Mouse (Mus musculus) urinary bladder, adult 2 months (tissue): ENCODE data around the gene Lgi2. TPM values are rescaled to one million over a fixed set of nuclear protein-coding genes. Genes with fewer than 3 reads are reported as not detected.

Experiments
- DNase-seq: peaks from one replicate; pipeline ENCODE4 v3.0.0; 2022; ENCODE audit warnings: low spot score
- polyA plus RNA-seq: library from polyadenylated mRNA; depleted of rRNA; stranded (reverse); fragments of >200 nt; gene quantifications from 2 replicates; pipeline ENCODE4 v1.2.3, GENCODE M21; 2012

Gene Lgi2
- polyA plus RNA-seq, 1 experiment: 2.0 TPM

GRCm38 (mm10) chr5:52539483-52539882 lies 26.8 kb downstream of the Lgi2 start:
- no peak for DNase-seq

GRCm38 (mm10) chr5:52537024-52537423 lies 29.2 kb downstream of the Lgi2 start:
- no peak for DNase-seq

- DNase-seq: no peak
These were observed 31.3 kb downstream of the Lgi2 start for GRCm38 (mm10) chr5:52534798-52535590.

- no peak for DNase-seq
These were observed 32.6 kb downstream of the Lgi2 start for GRCm38 (mm10) chr5:52533705-52534104.

GRCm38 (mm10) chr5:52528545-52528944 lies 37.7 kb downstream of the Lgi2 start:
- DNase-seq: no peak

- DNase-seq: no peak
These were observed 39.8 kb downstream of the Lgi2 start for GRCm38 (mm10) chr5:52526324-52526986.

- DNase-seq: no peak
These were observed 42.1 kb downstream of the Lgi2 start for GRCm38 (mm10) chr5:52524207-52524606.

- no peak for DNase-seq
These were observed 46.3 kb downstream of the Lgi2 start for GRCm38 (mm10) chr5:52519921-52520320.

GRCm38 (mm10) chr5:52516072-52516476 lies 50.2 kb downstream of the Lgi2 start:
- DNase-seq: no peak

GRCm38 (mm10) chr5:52515246-52516021 lies 50.8 kb downstream of the Lgi2 start:
- DNase-seq: peak; percentile 45

GRCm38 (mm10) chr5:52511089-52511488 lies 55.2 kb downstream of the Lgi2 start:
- no peak for DNase-seq

- no peak for DNase-seq
These were observed 56.8 kb downstream of the Lgi2 start for GRCm38 (mm10) chr5:52509416-52509815.

GRCm38 (mm10) chr5:52504666-52505065 lies 61.6 kb downstream of the Lgi2 start:
- no peak for DNase-seq

GRCm38 (mm10) chr5:52504148-52504547 lies 62.1 kb downstream of the Lgi2 start:
- no peak for DNase-seq

GRCm38 (mm10) chr5:52495671-52496070 lies 70.6 kb downstream of the Lgi2 start:
- no peak for DNase-seq

GRCm38 (mm10) chr5:52491496-52491895 lies 74.8 kb downstream of the Lgi2 start:
- no peak for DNase-seq

GRCm38 (mm10) chr5:52487559-52488430 lies 78.5 kb downstream of the Lgi2 start:
- no peak for DNase-seq
